Mouse (Mus musculus) cerebellum, postnatal 25 days (tissue): ENCODE measurements around the gene Trmt112.

Experiments
- DNase-seq, 2 experiments: peaks; one replicate each; pipeline ENCODE4 v3.0.0; 2021; ENCODE audit warnings: mixed read lengths in 2 of 2

Trmt112 gene

DNA sequence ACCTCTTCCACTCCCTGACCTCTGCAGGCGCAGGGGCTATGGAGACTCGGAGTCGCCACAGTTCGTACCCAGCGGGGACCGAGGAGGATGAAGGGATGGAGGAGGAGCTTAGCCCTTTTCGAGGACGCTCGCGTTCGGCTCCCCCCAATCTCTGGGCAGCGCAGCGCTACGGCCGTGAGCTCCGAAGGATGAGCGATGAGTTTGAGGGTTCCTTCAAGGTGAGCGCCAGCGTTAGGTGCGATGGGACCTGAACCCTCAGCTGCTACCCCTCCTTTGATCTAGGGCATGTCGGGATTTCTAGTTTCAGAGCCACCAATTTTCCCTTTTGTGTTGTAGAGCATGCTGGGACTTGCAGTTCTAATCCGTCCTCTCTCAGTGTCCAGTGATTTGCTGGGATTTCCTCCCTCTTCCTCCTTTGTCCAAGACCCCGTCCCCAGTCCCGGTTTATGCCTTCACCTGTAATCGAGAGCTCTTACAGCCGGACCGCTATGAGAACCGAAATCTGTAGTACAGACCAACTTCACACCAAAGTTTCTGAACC lies 41.2 kb downstream of the Trmt112 start:
- peak; percentile 72 to 75 for DNase-seq

DNA sequence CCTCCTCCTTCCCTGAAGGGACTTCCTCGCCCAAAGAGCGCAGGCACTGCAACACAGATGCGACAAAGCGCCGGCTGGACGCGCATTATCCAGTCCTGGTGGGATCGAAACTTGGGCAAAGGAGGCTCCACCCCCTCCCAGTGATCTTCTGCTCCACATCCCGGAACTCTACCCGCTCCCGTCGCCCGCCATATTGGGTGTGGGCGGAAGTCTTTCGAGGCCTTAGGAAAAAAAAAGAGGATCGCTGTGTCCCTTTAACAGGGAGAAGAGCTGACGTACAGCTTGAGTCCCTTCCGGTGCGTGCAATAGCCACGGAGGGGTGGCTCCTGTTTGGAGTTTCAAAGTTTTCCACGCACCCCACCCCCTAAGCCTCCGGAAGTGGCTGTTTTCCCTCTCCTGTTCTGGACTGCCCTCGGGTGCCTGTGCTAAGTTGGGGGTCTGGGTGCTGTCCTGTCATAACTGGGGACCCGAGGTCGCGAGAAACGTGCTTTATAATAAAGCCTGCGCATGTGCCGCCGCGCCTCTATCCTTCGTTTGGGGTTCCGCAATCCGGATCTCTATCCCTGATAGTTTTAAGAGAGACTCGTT lies 42.0 kb downstream of the Trmt112 start:
- DNase-seq = peak; percentile 92 to 94

DNA sequence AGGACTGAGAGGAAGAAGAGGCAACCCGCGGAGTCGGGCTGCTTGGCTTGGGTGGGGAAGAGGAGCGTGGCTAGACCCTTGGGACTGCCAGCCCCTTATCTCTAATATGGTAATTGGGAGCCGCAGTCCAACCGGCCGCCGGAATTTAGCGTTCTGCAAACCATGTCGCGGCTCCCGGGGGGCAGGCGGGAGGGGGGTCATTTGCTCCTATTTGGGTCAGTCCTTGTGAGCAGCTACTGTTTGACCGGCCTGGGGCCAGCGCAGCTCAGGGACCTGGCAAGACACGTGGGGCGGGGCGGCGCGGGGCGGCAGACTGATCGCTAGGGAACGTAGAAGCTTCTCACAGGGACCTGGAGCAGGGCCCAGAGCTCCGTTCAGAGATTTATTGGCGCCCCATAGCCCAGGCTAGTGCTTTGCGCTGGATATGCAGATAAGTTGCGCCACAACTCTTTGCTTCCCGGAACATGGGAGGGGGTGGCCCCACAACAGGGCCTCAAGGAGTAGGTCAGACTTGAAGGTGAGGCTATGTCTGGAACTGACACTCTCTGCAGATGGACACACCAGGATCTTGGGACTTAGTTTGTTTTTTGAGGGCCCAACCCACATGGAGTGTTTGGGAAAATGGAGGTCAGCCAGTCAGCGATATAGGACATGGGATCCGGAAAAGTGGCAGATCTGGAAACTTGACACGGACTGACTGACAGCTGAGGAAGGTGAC lies 42.7 kb downstream of the Trmt112 start:
- peak; percentile 78 to 86 for DNase-seq

DNA sequence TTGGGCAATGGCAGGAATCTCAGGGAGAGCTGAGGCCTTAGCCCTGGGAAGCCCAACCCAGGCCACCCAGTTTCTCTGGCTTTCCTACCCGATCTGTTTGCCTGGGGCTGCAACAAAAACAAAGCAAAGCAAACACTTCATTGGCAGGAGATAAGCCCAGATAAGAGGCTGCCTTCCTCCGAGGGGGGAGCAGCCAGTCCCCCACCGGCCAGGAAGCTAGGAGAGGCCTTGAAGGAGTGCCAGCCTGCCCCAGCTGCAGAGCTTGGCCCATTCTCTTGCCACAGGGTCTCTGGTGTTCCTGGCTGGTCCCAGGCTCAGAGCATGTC lies 43.2 kb downstream of the Trmt112 start:
- peak; percentile 34 to 51 for DNase-seq

DNA sequence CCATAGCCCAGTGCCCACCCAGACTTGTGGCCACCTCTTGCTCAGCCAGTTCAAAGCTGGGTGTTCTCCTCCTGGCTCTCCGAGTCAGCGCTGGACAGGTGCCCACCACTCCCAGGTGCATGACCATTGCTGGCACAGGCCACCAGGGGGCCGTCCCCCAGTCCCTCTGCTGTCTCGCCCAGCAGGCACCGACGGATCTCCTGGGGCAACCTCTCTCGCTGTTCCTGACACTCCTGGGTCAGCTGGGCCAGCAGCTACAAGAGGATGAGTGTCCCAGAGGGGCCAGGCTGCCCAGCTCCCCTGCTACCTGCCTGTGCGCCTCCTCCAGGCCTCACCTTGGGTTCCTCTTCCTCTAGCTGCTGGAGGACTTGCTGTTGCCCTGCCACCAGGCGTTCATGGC lies 44.5 kb downstream of the Trmt112 start:
- DNase-seq = peak; percentile 34 to 71

DNA sequence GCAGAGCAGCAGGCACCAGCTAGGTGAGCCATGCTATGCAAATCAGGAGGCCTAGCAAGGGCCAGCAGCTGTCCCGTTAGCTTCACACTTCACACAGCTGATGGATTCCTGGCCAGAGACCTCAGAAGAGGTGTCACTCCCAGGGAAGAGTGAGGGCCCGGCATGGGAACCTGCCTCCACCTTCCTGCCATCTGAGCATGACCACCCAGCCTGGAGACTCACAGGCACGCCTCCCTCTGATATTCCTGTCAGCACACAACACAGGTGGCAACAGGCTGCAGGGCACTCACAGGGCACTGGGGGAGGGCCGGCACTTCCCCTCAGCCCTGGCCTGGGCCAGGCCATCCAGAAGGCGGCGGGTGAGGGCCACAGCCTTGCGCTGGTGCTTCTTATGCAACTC lies 45.9 kb downstream of the Trmt112 start:
- DNase-seq = no peak

DNA sequence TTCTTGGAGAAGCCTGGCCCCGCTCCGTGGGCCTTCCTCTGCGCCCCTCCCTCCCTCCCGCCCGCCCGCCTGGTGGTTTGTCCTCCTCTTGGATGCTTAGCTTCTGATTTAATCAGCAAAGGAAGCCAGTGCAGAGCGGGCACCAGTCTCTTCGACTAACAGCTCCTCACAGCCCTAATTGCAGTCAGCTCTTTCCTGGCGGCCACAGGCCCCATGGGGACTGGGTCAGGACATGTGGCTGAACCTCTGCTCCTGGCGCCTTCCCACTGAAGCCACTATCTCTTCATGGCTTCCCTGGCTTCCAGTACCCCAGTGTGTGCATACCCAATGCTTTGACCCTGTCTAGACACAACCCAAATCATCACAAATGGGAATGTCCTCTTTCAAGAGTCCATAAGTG lies 47.0 kb downstream of the Trmt112 start:
- DNase-seq = no peak
